Mouse (Mus musculus) urinary bladder, postnatal 36 days (tissue): ENCODE measurements at regions not wholly inside any gene's neighbourhood (a gene's known extent, or its start where the extent isn't known, plus 50 kb on each side); places are given as distances from the start of the nearest gene placed in this dataset.

Experiments used
- DNase-seq, 2 experiments: peaks; one replicate each; pipeline ENCODE4 v3.0.0; 2022; ENCODE audit warnings: low spot score in 2 of 2, mixed read lengths in 1 of 2

DNA sequence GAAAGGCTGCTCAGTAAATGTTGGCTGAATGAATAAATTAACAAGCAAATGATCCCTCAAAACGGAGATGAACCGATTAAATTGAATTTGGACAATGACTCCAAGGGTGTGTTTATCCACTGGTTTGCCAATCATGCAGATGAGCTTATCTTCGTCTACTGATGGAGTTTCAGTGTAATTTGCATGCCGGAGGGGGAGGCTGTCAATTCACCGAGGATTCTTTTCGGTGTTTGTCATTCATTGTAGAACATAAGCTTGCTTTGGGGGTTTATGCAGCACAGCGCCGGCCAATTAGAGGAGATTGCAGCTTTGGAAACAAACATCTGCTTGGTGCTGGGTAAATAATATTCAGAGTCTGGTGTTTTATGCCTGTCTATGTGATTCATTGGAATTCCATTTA, 132.7 kb downstream of the Otoa start:
- no peak for DNase-seq

DNA sequence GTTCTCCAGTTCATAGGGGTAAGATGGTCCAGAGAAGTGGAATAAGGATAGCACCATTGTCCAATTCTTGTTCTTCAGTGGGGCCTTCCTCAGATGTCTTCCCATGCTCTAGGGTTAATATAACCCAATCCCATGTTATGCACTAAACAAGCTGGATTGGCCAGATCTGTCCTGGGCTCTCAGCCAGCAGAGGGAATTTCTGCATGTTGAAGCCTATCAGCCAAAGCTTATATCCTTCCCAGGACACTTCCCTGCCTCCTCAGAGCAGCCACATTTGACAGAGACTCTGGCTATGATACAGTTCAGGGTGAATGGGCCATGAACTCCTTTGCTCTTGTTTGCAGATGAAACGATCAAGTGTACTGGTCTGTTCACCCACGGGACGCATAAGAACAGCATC, 133.6 kb downstream of the Otoa start:
- no peak for DNase-seq

DNA sequence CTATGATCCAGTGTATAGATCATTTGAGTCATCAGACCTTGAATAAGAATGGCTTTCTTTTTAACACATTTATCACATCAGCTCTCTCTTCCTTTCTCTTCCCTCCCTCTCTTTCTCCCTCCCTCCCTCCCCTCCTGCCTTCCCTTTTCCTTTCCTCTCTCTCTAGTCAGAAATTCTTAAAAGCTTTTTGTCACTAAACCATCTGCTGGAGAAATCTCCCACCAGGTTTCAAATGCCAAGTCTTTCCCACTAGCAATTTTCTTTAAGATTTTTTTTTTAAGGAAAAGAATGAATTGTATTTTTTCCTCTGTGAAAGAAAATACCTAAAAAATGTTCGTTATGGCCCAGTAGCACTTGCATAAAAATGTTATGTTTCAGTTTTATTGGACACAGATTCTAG, 134.3 kb downstream of the Otoa start:
- DNase-seq, result no peak

DNA sequence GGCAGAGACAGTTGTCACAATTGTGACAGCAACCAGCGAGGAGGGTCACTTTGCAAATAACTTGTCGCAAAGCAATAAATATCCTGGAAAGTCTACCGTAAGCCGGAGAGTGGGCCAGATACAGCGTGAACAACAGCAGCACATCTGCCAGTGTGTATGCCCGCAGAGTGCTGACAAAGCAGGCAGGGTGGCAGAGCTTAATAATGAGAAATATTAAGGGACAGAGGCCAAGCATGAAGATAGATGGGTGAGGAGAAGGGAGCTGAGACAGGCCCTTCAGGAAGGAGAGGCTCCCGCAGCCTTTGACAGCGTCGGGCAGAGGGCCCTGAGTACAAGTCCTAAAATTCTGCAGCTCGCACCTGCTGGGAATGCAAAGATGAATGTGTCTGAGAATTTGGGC, 136.6 kb downstream of the Otoa start:
- DNase-seq, result no peak

DNA sequence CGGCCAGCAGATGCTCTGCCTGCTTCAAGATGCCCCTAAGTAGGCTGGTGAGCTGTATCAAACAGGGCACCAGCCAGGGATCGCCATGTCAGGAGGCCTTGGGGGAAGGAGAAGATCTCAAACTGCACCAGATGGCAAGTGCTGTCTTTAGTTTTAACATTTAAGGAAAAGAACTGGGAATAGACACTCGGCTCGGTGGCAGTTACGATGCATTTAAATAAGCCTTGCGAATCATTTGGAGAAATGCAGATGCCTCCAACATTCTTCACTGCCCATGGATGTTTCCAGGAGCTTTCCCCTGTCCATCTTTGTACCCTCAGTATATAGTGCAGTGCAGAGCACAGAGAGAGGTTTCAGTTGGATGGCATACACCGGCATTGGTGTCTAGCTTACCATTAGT, 139.7 kb downstream of the Otoa start:
- no peak for DNase-seq

DNA sequence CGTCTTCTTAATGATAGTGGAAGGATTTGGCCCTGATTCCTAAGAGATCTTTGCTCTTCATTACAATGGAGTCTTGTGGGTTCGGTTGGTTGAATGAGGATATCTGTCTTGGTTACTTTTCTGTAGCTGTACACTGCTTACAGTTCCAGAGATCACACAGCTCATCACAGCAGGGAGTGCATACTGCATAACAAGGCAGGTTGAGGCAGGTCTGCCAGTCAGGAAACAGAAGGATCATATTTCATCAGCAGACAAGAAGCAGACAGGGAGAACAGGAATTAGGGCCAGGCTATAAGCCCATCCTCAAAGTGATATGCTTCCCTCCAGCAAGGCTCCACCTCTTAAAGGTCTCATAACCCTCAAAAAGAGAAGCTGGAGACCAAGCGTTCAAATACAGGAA, 150.4 kb downstream of the Otoa start:
- DNase-seq, result no peak

DNA sequence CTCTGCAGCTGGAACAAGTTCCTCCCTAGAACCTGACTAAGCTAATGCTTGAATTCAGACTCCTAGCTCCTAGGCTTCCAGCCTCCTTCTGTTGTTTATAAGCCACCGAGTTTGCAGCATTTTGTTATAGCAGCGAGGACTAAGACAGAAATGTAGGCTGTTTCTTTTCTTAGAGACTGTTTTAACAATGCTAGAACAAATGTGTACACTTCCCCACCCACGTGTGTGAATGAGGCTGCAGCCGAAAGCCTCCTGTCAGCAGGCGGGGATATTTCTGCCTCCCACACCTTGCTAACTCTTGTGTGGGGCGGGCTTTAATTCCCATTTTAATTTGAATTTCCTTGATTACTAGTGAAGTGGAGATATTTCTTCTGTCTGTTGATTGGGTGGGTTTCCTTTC, 153.4 kb downstream of the Otoa start:
- no peak for DNase-seq

DNA sequence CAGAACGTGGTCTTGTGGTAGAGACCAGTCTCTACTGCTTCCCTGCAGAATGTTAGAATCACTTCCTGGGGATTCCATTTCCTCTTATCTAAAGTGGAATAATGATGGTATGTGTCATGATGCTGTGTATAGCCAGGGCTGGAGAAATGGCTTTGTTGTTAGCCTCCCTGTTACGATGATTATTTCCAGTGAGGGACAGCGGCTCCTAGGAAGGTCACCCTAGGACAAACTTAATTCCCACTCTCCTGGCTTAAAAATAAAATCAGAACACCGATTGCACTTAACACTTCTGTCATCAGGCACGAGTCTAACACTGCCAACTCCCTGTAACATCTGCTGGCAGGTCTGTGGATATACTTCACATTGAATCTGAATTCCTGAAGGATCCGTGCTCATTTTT, 151.9 kb upstream of the Hs3st2 start:
- no peak for DNase-seq

DNA sequence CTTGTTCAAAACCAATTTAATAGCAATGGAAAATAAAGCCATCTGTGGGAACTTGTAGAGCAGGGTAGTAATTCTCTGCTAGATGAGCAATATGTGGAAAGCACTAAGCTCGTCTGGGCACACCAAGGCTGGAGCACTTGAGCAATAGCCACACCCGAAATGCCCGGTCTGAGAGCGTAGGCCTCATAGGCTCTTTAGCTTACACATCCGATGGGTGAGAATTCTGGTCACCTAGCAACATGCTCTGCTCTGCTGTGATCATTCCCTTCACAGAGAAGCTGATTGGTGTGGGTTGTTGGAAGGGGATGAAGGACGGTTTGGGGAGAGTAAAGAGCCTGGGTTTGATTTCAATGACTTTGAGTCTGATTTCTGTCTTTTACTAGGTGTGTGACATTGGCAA, 143.8 kb upstream of the Hs3st2 start:
- no peak for DNase-seq

DNA sequence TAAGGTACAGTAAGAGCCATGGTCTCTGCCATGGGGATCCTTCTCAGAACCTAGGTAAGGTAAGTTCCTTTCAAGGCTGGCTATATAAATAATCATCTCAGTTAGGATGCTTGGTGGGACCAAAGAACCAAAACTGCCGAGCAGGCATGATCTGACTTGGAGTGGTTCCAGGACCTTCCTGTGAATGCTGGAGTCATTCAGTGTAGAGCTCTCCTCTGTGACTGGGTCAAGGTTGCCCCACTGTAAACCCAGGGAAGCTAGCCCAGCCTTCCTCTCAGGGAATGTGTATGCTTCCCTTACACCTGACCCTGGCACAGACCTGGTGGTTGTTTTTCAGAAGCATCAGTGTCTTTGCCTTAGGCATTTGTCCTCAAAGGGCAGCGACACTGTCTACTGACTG, 134.2 kb upstream of the Hs3st2 start:
- DNase-seq, result no peak

DNA sequence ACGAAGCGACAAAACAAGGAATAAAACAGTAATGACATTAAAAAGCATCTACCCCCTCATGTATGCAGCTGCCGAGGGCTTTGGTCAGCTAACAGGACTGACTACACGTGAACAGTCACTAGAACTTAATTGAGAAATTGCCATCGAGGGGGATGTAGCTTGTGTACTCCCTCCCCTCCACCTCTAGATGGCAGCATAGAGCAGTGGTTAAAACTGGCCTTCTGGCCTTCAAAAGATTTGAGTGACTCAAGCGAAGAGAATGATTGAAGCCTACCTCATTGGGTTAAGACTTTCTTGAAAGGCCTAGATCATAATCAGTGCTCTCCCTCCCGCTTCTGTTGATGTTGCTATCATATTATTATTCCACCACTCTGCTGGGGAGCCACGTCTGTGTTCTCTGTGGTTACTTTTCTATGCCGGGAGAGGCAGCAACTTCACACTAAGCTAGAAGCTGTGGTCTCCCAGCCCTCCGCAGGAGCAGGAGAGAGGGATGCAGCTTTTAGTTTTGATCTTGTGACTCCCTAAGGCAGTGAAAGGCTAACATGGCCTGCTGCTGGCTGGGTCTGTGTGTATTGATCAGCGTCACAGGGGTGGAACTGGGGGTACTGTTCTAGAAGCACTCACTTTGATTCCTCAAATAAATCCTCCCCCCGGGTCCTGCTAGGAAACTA, 132.7 kb upstream of the Hs3st2 start:
- peak in 1 of 2 experiments; percentile 3 for DNase-seq

DNA sequence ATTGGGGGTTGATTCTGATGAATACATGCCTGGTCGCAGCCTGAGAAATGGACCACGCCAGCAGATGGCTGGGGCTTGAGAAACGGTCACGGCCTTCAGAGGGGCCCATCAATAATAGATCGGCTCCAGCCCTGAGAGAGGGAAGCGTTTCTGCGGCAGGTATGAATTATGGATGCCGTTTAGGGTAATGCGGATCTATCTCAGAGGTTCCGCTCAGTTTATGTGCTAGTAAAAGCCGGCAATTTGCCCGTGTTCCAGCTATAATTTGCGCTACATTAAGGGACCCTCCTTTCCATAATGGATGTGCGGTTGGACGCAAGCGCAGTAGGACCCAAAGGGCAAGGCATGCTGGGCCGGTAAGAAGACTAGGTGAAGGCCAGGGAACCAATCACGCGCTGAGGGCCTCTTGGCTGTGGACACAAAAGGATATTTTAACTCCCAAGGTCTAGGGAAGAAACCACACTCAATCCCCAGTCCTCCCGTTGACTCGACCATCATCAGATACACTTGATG, 132.1 kb upstream of the Hs3st2 start:
- DNase-seq, result no peak

DNA sequence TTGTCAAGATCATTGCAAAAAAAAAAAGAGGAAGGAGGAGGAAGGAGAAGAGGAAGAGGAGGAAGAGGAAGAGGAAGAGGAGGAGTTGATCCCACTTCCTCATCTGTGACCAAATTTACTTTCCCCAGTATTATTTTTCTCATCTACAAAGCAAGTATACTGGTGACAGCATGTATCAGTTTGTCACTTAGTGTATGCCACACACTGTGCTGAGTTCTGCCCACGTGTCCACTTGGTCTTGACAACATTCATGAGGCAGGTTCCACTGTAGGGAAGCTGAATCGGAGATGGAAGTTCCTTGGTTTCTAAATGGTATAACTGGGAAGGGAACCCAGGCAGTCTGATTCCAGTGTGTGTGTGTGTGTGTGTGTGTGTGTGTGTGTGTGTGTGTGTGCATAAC, 122.3 kb upstream of the Hs3st2 start:
- no peak for DNase-seq

DNA sequence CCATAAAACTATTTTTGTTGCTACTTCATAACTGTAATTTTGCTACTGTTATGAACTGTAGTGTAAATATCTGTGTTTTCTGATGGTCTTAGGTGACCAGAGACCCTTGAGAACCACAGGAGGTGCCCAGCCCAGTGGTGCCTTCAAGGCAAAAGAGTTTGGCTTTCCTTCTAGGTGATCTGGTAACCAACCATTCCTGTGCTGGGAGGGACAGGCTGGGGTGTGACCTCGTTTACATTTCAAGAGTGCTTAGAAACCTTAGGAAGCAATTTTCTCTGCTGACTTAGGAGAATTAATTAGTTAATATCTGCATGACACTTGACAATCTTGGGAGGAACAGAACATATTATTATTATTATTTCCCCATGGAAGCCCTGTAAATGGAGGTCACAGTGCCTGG, 111.1 kb upstream of the Hs3st2 start:
- no peak for DNase-seq

DNA sequence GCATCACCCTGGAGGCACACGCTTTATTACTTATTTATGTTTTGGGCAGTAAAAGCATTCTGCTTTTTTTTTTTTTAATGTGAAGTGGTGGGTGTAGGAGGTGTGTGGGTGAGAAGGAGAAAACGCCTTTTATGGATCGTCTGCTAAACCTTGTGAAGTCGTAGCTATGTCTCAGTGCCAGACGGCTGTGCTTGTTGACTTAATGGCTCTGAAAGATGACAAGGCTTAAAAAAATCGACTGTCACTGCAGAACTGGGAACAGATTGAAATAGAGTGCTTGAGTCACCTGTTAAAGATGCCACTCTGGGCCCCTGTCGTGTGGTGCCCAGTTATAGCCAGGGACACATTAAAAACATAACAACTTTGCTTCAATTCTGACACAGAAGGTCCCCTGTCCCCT, 109.5 kb upstream of the Hs3st2 start:
- no peak for DNase-seq

DNA sequence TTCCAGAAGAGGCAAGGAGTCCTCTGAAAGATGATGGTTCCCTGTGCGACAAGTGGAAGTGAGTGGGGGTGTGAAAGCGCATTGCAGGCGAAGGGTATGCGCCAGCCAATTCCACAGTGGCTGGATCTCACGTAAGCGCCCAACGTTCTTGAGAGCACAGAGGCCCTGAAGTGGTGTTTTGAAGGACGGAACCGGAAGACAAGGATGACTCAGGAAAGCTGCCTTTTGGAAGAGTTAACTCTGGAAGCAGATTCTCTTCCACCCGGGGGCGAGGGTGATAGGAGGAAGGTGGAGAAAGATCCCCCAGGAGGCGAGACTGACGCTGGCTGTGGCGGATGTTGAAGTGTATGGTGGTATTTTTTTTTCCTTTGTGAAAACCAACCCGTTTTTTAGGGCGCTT, 101.9 kb upstream of the Hs3st2 start:
- no peak for DNase-seq

DNA sequence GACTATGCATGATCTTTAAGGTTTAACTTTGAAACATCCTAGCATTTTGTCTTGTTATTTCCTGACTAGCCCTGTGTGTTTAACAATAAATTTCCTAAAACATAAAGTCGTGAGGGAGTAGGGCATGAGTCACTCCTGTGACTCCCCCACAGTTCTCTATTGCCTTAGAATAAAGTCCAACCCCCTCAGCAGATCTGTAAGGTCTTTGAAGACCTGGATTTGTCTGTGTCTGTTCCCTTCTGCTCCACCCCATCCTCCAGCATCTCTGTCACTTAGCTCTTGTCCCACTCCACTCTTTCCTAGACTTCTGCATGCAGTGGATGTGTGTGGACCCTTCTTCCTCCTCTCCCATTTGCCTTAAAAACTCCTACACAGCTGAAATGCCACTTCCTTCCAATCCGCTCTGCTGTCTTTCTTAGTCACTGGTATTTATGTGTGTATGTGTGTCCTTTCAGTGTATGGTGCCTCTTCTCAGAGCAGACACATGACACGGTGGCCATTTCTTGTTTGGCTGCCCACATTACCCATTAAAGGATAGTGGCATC, 95.4 kb upstream of the Hs3st2 start:
- no peak for DNase-seq

DNA sequence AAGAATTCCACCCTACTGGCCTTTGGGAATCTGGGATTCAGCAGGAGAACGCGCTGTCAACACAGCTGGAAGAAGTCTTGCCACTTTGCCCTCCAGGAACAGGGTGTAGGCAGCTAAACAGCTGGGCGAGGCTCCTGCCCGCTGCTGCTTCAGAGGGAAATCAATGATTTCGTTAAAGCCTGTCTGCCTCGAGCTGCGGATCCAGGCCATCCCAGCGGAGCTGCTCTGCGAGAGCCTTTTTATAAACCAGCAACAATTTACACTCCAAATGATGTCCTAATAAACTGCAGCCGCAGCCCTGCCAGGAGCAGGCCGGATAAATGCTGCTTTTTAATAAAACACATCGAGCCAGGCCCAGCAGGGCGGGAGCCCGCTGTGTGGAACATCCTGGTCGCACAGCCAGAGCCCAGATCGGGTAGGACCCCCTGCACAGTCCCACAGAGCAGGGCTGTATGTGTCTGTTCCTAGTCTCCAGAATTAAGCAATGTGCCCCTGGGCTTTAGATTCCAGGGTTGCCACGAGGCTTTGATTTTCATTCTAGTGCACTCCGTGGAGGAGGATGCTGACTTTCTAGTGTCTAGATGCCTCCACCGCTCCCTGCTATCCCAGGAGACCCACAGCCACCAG, 78.6 kb upstream of the Hs3st2 start:
- no peak for DNase-seq

DNA sequence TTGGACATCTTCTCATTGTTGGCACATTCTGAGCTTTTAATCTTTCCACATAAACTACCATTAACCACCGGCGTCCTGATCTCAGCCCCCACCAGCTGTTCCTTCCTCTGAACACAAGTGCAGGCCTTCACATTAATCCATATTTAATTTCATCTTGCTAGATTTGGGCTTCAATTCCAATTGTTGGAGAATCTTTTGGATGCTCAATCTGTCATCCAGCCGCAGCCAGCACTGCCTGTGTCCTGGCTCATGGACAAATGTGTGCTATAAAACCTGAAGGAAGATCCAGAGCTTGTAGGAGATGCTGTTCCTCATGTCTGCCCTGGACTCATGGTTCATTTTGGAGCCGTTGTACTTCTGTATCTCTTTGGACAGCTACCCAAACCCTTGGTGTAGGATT, 77.1 kb upstream of the Hs3st2 start:
- DNase-seq, result no peak

DNA sequence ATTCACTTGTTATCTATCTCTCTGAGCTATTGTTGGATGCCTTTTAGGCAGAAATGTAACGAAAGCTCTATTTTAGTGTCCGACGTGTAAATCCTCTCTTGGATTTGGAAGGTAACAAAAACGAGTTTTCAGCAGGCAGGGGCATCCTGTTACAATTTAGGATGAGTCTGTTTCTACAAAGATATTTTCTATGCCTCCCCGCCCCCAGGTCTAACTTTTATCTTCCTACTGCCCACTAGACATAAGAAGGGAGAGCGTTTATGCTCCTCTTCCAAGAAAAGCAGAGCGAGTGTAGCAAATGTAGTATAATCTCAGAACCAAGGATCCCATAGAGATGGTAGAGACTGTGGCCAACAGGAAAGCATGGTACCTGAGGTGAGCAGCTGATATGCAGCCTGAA, 62.4 kb upstream of the Hs3st2 start:
- DNase-seq, result no peak

DNA sequence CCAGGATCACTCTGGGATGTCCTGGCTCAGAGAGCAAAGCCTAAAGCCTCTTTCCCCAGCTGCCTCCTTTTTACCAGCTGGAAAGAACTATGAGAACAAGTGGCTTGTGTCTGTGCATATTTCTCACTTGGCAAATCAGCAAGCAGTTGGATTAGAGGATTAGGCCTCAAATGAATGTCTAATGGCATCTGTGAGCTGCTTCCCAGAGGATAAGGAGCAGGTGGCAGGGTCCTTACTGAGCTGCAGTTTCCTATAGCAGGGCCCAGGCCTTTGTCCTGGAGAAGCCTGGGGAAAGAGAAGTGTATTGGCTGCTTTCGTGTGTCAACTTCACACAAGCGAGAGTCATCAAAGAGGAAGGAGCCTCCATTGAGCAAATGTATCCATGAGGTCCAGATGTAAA, 59.1 kb upstream of the Hs3st2 start:
- no peak for DNase-seq

DNA sequence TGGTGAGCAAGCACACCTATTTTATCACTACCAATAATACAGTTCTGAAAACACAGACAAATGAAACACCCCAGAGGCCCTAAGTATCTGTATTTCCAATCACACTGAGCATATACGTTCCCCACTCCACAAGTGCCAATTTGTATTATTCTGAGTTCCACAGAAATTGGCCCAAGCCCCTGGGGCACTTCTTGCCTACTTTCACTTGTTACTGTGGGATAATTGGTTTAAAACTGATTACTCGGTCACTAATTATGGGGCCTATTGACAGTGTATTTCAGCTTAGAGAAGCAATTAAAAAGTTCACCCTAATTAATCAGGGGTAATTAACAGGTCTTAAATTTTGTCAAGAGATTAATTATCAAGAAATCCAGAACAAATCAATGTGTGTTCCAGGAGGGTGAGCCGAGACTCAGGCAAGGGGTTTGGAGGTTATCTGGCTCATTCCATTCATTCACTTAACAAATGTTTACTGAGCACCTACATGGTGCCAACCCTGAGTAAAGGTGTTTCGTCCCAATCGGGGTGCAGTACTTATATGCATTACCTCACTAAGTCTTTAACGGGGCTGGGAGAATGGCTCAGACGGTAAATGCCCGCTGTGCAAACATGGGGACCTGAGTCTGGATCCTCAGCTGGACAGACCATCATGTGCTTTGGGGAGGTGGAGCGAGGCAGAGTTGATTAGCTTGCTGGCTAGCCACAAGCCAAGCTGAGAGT, 56.1 kb upstream of the Hs3st2 start:
- DNase-seq, result no peak

DNA sequence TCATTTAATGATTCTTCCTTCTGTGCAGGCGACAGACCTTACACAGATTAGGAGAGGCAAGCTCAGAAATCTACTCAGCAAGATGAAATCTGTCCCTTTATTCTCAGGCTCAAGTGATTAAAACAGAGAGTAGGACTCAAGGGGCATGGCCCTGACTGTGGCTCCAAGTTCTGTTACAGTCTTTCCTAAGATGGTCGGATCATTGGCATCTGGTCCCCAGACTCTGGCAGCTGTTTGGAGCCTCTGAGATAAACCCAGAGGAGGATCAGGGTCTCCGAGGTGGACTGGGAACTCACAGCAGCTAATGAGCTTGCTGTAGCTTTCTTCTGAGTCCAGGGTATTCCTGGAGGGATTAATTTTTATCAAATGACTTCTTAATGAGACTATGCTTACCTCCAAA, 51.7 kb upstream of the Hs3st2 start:
- DNase-seq, result no peak
